Mouse (Mus musculus) midbrain, embryonic 13.5 days (tissue): Measurements from ENCODE around the gene Tada2a. TPM values are rescaled to one million over a fixed set of nuclear protein-coding genes. Genes with fewer than 3 reads are reported as not detected.

Experiments
- ATAC-seq: fragments of 200-750 bp; cut with Nextera tagmentation; 2 replicates; pipeline ENCODE4 v1.8.0; 2017; ENCODE audit warnings: mild to moderate bottlenecking, moderate TSS enrichment, moderate library complexity
- H3K27ac ChIP-seq: fragments of 300-500 bp; sonication (generic); 2 replicates; pipeline ENCODE4 v1.5.1; 2015; ENCODE audit warnings: inconsistent platforms, mild to moderate bottlenecking, moderate library complexity
- H3K27me3 ChIP-seq: fragments of 300-500 bp; sonication (generic); 2 replicates; pipeline ENCODE4 v1.6.1; 2015; ENCODE audit warnings: mild to moderate bottlenecking, inconsistent platforms
- H3K36me3 ChIP-seq: fragments of 300-500 bp; sonication (generic); 2 replicates; pipeline ENCODE4 v1.6.1; 2015; ENCODE audit warnings: mild to moderate bottlenecking, inconsistent platforms
- H3K4me1 ChIP-seq: fragments of 300-500 bp; sonication (generic); replicated peaks from 2 replicates; pipeline ENCODE4 v1.6.1; 2015; ENCODE audit warnings: inconsistent platforms
- H3K4me2 ChIP-seq: fragments of 300-500 bp; sonication (generic); replicated peaks from 2 replicates; pipeline ENCODE4 v1.6.1; 2015; ENCODE audit warnings: moderate library complexity, mild to moderate bottlenecking, inconsistent platforms
- H3K4me3 ChIP-seq: fragments of 300-500 bp; sonication (generic); replicated peaks from 2 replicates; pipeline ENCODE4 v1.5.1; 2015; ENCODE audit warnings: mild to moderate bottlenecking, inconsistent platforms
- H3K9ac ChIP-seq: fragments of 300-500 bp; sonication (generic); replicated peaks from 2 replicates; pipeline ENCODE4 v1.6.1; 2015; ENCODE audit warnings: mild to moderate bottlenecking, inconsistent platforms
- H3K9me3 ChIP-seq: fragments of 300-500 bp; sonication (generic); 2 replicates; pipeline ENCODE4 v1.6.1; 2016; ENCODE audit warnings: mild to moderate bottlenecking, inconsistent platforms
- WGBS: fragments of 180-500 bp; shearing (Covaris S2); methylation state at CpG from one replicate; pipeline ENCODE4 v1.1.7; 2015; 5-methylcytosine and 5-hydroxymethylcytosine counted together
- polyA plus RNA-seq: library from polyadenylated mRNA; unstranded; fragments of >200 nt; fragmentation: Nextera tagmentation; extraction: Ambion mirVana; gene quantifications from 2 replicates; pipeline ENCODE4 v1.2.1, GENCODE M21; 2015

Gene Tada2a
- polyA plus RNA-seq, result 32.9 and 35.4 TPM in 2 replicates

DNA sequence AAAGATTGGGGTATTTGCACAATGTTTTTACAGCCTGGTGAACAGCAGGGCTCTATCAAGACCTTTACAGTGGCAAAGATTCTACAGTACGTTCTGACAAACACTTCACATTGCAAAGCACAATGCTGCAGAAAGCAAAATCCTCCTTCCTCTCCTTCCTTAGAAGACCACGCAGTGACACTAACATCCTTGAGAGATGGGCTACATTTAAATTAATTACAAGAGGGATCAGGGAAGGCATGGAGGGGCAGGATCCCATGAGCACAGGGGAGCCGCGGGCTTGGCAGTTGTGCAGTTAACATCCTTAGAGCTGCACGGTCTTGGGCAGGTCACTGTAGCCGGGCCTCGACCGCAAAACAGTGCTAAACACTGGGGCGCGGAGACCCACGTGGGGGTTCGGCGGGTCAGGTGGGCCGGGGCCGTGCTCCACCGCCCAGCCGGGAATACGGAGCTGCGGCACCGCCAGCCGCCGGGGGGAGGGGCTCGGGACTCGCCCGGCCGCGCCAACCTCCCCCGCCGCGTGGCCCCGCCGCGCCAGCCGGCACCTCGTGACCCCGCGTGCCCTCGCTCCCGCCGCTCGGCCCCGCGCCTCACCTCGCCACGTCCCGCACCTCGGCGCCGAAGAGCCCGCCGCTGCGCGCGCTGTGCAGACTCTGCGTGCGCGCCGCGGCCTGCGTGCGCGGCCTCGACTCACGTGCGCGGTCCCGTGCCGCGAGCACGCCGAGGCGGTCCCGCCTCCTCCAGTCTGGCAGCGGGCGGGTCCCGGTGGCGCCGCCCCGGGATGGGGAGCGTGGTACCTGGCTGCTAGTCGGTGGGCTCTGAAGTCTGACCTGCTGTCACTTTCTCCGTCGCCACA is at the start of gene Tada2a, which contains the start of gene Acaca:
Gene Tada2a, minus strand, starts transcription at position 658 of the 856 bp plus-strand sequence.
Gene Acaca, plus strand, starts transcription at position 730 of the 856 bp plus-strand sequence.
- Histone ChIP-seq H3K36me3 (peaks cover 28% of the 10 kb centered on the region), H3K4me1 (peaks cover 26% of the 10 kb centered on the region), H3K4me2 (peak within 1 kb of the TSS; percentile 69), H3K27me3 (no peaks in the 10 kb centered on the region), H3K27ac (peak within 1 kb of the TSS; percentile 69), H3K4me3 (peak within 1 kb of the TSS; percentile 75), H3K9ac (peak within 1 kb of the TSS; percentile 90), H3K9me3 (no peaks in the 10 kb centered on the region)
- WGBS, result under 1% methylated on average over 62 of the region's 83 CpGs
- peak; percentile 94 for ATAC-seq

DNA sequence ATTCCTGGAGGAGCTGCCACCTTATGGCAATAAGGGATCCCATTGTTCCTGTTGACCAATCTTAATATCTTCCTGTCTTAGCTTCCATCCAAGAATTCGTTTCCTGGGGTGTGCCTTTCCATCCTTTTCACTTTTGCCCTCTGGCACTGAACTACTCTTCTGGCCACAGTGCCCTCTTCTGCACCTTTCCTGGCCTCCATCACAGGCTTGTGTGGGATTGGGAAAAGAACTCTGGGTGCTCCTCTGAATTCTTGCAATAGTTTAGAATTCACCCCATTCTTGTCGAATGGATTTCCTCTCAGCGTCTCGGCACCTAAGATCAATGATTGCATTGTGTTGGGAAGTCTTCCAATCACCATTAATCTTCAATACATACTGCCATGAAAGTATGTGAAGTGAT is 49.2 kb upstream of the Tada2a start:
- Histone ChIP-seq H3K27me3 (no peaks in the 10 kb centered on the region), H3K4me1 (peaks cover 27% of the 10 kb centered on the region), H3K36me3 (no peaks in the 10 kb centered on the region), H3K9me3 (no peaks in the 10 kb centered on the region), H3K27ac (no peak overlapping the region), H3K9ac (no peak overlapping the region), H3K4me2 (peak overlapping the region; percentile 69), H3K4me3 (peak overlapping the region; percentile 84; the same call in 1 of the 2 replicates)
- no peak for ATAC-seq
- 42% methylated on average over 4 of the region's 4 CpGs for WGBS

DNA sequence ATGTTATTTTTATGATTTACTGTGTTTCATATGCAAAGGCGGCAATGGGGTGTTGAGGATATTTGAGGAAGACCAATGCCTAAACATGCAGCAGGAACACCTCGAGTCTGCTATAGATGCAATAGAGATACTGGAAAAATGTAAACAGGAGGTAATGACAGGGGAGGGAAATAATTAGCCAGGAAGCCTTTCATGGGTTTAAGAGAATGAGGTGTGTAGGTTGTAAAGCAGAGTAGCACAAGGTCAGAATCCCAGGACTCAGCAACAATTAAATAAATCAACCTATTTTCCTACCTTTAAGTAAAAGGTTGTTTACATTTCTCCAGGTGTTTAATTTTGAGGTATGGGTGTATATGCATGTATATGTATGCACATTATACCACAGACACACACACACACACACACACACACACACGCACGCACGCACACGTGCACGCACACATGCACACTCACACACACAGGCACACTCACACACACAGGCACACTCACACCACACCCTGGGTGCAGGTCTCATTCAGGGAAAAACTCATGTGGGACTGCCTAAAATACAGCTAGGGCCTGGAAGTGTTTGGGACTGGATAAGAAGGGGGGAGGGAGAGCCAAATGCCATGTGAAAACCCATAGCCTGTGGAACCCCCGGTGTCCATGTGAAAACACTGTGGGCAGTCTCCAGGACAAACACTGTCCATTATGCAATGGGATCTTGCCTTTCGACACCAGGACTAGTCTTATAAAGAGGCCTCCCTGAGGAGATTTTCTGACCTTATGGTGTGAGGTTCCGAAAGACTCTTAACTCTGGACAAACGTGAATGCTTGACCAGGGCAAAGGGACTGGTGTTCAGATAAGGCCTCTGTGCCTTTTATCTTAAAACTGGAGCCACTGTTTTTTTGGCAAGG is 43.4 kb upstream of the Tada2a start:
- WGBS, result 69% methylated on average over 11 of the region's 11 CpGs
- H3K27ac ChIP-seq, result no peak overlapping the region
- no peaks in the 10 kb centered on the region for H3K9me3 ChIP-seq
- no peak for ATAC-seq
- no peak overlapping the region for H3K4me2 ChIP-seq
- H3K36me3 ChIP-seq, result no peaks in the 10 kb centered on the region
- H3K4me1 ChIP-seq, result peaks cover 4% of the 10 kb centered on the region; the same call in 1 of the 2 replicates
- no peak overlapping the region for H3K9ac ChIP-seq
- no peak overlapping the region for H3K4me3 ChIP-seq
- no peaks in the 10 kb centered on the region for H3K27me3 ChIP-seq

GRCm38 (mm10) chr11:84168701-84169288 is 39.4 kb upstream of the Tada2a start:
- H3K9ac ChIP-seq, result no peak overlapping the region
- no peak for ATAC-seq
- H3K4me1 ChIP-seq, result peaks cover 4% of the 10 kb centered on the region; the same call in 1 of the 2 replicates
- H3K27ac ChIP-seq, result no peak overlapping the region
- H3K27me3 ChIP-seq, result no peaks in the 10 kb centered on the region
- H3K36me3 ChIP-seq, result no peaks in the 10 kb centered on the region
- no peaks in the 10 kb centered on the region for H3K9me3 ChIP-seq
- H3K4me3 ChIP-seq, result no peak overlapping the region
- H3K4me2 ChIP-seq, result peak overlapping the region; percentile 33; the same call in 1 of the 2 replicates
- WGBS, result 17% methylated on average over 7 of the region's 7 CpGs

GRCm38 (mm10) chr11:84167046-84167526 is 37.7 kb upstream of the Tada2a start, which contains the start of gene Gm11437:
Gm11437 (minus strand) TSS chr11:84167476.
- ATAC-seq, result no peak
- Histone ChIP-seq H3K9ac (no peak within 1 kb of the TSS), H3K27ac (no peak within 1 kb of the TSS), H3K9me3 (no peaks in the 10 kb centered on the region), H3K4me1 (peaks cover 4% of the 10 kb centered on the region; the same call in 1 of the 2 replicates), H3K36me3 (no peaks in the 10 kb centered on the region), H3K4me3 (no peak within 1 kb of the TSS), H3K27me3 (no peaks in the 10 kb centered on the region), H3K4me2 (no peak within 1 kb of the TSS)
- WGBS, result 85% methylated on average over 5 of the region's 5 CpGs

- Histone ChIP-seq H3K36me3 (no peaks in the 10 kb centered on the region), H3K4me2 (no peak overlapping the region), H3K27me3 (no peaks in the 10 kb centered on the region), H3K4me1 (peaks cover 4% of the 10 kb centered on the region; the same call in 1 of the 2 replicates), H3K9me3 (no peaks in the 10 kb centered on the region), H3K9ac (no peak overlapping the region), H3K4me3 (no peak overlapping the region), H3K27ac (no peak overlapping the region)
- WGBS, result 71% methylated on average over 4 of the region's 4 CpGs
- no peak for ATAC-seq
These were observed 35.2 kb upstream of the Tada2a start for GRCm38 (mm10) chr11:84164561-84164960.

DNA sequence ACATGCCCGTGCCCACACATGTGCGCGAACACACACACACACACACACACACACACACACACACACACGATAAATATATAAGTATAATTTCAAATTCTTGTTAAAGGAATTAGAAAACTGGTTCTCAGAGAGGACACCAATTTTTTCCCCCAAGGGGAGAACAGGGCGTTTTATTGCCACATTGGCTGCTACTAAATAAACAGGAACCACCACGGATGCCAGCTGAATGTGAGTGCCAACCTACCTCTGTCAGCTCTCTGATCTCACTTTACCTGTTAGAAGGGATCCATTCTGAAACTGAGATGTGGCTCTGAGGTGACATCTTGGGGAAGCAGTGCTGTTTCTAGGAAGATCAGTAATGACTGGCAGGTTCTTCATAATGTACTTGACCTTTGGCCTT is 34.7 kb upstream of the Tada2a start:
- Histone ChIP-seq H3K9ac (no peak overlapping the region), H3K36me3 (no peaks in the 10 kb centered on the region), H3K4me2 (no peak overlapping the region), H3K27ac (no peak overlapping the region), H3K4me3 (no peak overlapping the region), H3K9me3 (no peaks in the 10 kb centered on the region), H3K4me1 (peaks cover 4% of the 10 kb centered on the region; the same call in 1 of the 2 replicates), H3K27me3 (no peaks in the 10 kb centered on the region)
- 91% methylated on average over 6 of the region's 6 CpGs for WGBS
- no peak for ATAC-seq

GRCm38 (mm10) chr11:84156535-84157262 is 27.3 kb upstream of the Tada2a start:
- Histone ChIP-seq H3K27me3 (no peaks in the 10 kb centered on the region), H3K27ac (no peak overlapping the region), H3K9ac (no peak overlapping the region), H3K4me3 (no peak overlapping the region), H3K4me1 (no peaks in the 10 kb centered on the region), H3K4me2 (no peak overlapping the region), H3K36me3 (no peaks in the 10 kb centered on the region), H3K9me3 (no peaks in the 10 kb centered on the region)
- WGBS, result 94% methylated on average over 4 of the region's 4 CpGs
- no peak for ATAC-seq

GRCm38 (mm10) chr11:84150884-84151283 is 21.5 kb upstream of the Tada2a start:
- no peaks in the 10 kb centered on the region for H3K36me3 ChIP-seq
- H3K27ac ChIP-seq, result no peak overlapping the region
- no peaks in the 10 kb centered on the region for H3K27me3 ChIP-seq
- ATAC-seq, result no peak
- no peak overlapping the region for H3K4me2 ChIP-seq
- H3K4me3 ChIP-seq, result no peak overlapping the region
- 73% methylated on average over 2 of the region's 2 CpGs for WGBS
- H3K9me3 ChIP-seq, result no peaks in the 10 kb centered on the region
- H3K9ac ChIP-seq, result no peak overlapping the region
- no peaks in the 10 kb centered on the region for H3K4me1 ChIP-seq

DNA sequence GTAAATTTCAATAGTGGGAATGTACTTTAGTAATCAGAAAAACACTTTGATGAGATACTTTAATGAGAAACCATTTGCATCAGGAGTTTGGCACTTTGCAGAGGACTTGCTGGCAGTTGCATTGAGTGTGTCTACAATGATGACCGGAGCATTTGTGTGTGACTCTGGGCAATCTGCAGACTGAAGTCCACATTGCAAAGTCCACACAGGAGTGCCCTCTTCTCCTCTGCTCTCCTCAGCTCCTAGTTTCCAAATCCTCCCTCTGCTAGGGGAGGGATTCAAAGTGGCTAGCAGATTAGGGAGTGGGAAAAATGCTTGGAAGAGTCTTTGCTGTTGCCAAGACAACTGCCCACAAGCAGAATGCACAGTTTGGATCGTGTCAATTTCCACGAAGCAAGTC is 16.7 kb upstream of the Tada2a start:
- WGBS, result 33% methylated on average over 3 of the region's 3 CpGs
- no peak overlapping the region for H3K9ac ChIP-seq
- H3K27ac ChIP-seq, result no peak overlapping the region
- H3K9me3 ChIP-seq, result no peaks in the 10 kb centered on the region
- H3K4me2 ChIP-seq, result no peak overlapping the region
- H3K27me3 ChIP-seq, result no peaks in the 10 kb centered on the region
- no peaks in the 10 kb centered on the region for H3K4me1 ChIP-seq
- no peak for ATAC-seq
- no peaks in the 10 kb centered on the region for H3K36me3 ChIP-seq
- no peak overlapping the region for H3K4me3 ChIP-seq

DNA sequence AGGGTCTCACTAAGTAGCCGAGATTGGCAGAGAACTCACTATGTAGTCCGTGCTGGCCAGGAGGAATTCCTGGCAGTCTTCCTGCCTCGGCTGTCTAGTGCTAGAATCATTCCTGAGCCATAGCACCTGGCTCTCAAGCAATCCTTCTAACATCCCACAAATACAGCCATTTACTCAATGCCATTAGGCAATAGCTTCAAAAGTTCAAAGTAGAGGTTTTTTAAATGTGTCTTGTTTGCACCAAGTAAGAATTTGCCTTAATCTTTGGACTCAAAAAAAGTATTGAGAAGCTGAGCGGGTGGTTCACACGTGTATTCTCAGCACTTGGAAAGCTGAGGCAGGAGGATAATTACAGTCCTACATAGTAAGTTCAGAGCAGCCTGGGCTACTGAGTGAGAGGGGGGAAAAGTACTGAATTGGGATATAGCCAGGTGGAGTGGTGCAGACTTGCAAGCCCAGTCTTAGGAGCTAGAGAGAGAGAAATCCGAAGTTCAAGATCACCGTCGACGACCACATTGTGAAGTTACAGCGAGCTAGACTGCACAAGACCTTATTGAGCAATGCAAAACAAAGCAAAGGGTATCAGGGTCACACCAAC is 15.9 kb upstream of the Tada2a start:
- ATAC-seq, result no peak
- Histone ChIP-seq H3K9ac (no peak overlapping the region), H3K4me1 (no peaks in the 10 kb centered on the region), H3K27me3 (no peaks in the 10 kb centered on the region), H3K27ac (no peak overlapping the region), H3K36me3 (no peaks in the 10 kb centered on the region), H3K4me2 (no peak overlapping the region), H3K9me3 (no peaks in the 10 kb centered on the region), H3K4me3 (no peak overlapping the region)
- WGBS, result 68% methylated on average over 10 of the region's 10 CpGs
